Mouse (Mus musculus) urinary bladder, postnatal 25 days (tissue): ENCODE data around the gene 2410015M20Rik.
"Not testable (repeated sequence)": the region's sequence is repeated elsewhere in the genome, so short reads cannot be mapped to it uniquely, and the experiment has no call there.

Experiments used
- DNase-seq: peaks from one replicate; pipeline ENCODE4 v3.0.0; 2022; ENCODE audit warnings: low spot score

The 2410015M20Rik gene

DNA sequence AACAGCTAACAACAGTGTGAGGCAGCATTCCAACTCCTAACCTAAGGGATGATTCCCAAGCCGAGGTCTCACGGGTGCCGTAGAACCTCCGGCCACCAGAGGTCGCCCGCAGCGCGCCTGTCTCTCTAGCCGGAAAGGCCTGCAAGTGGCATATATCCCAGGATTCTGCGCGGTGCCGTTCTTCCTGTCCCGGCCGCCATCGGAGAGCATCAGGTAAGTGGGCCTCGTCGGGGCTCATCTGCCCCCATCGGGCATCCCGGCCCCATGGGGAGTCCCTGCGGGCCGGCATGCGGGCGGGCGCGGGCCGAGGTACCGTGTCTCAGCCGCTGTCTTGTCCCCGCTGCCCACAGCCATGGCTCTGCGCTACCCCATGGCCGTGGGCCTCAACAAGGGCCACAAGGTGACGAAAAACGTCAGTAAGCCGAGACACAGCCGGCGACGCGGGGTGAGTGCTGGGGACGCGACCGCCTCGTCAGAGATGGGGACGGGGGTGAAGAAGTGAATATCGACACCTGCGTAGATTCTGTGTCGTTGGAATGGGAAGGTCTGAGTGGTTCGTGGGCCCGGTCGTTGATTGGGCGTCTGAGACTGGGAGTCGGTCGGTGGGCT lies 3.8 kb upstream of the 2410015M20Rik start, which contains the start of gene Rpl36:
Gene Rpl36 (plus strand): TSS at position 181 of the 609 bp plus-strand sequence.
- DNase-seq, result peak; percentile 96

DNA sequence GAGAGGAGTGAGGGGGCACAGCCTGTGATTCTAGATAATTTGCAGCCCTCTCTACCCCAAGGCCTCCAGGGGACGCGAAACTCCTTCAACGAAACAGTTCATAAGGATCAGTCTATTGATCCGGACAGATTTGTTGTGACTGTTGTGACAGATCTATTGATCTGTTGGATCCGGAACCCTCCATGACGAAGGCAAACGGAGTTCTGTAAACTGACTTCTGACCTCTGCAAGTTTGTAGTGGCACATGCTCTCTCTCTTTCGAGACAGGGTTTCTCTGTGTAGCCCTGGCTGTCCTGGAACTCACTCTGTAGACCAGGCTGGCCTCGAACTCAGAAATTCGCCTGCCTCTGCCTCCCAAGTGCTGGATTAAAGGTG lies 3.0 kb upstream of the 2410015M20Rik start:
- DNase-seq, result not testable (repeated sequence)

DNA sequence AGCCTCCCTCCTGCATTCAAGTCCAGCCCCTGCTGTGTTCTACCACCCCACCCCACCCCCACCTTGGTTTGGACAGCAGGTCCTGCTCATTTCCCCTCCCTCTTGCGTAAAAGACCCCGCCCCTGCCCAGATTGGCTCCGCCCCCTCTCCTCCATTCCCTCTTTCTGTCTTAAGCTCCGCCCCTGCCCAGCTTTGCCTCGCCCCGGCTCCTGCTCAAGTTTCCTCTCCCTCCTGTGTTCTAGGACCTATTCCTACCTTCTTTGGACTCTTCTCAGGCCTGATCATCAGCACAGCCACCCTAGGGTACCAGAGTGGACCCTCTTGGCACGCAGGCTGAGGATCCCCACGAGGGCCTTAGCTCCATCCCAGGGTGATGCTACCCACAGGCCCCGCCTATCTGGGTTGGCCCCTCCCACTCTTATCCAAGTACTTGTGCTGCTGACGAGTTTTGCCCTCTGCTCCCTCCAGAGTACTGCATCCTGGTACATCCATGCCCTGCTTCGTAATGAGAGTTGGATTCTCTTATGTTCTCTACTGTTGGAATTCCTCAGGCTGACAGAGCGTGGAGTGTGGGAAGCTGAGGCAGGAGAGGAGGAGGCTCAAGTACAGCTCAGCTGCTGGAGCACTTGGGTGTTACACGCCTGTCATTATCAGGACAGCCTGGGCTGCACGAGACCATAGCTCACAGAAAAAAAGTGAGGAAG lies 2.4 kb upstream of the 2410015M20Rik start:
- peak; percentile 28 for DNase-seq

DNA sequence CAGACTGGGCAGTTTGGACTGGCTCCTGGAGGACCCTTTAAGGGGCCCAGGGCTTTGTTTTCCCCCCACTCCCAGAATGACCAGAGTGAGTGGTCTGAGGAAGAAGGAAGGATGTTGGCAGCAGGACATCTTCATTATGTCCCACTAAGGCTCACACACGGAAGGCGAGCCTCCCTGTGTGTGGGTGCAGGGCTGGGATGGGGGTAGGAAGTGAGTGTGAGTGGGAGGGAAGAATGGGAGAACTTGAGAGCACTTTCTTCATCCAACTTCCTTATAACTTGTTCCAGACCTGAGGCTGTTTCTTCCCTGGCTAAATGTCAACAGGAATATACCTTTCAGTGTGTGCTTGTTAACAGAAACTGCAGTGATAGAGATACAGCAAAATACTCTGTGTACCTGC lies 1.8 kb upstream of the 2410015M20Rik start:
- no peak for DNase-seq

DNA sequence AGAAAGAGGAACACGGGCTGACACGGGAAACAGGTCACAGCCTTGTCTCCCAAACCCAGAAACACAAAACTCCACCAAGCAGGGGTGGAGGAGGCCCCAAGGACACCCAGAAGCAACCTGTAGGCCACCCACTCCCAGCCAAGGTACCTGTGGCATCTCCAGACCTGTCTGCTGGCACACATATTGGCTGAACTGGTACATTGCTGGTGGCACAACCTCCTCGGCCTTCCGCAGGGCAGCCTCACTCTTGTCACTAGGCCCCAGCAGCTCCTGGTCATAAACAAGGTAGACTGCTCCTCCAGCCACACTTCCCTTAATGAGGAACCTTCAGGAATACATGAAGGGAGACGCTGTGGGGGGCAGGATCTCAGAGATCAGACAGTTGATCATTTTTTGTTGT lies 872 bp downstream of the 2410015M20Rik start:
- no peak for DNase-seq

DNA sequence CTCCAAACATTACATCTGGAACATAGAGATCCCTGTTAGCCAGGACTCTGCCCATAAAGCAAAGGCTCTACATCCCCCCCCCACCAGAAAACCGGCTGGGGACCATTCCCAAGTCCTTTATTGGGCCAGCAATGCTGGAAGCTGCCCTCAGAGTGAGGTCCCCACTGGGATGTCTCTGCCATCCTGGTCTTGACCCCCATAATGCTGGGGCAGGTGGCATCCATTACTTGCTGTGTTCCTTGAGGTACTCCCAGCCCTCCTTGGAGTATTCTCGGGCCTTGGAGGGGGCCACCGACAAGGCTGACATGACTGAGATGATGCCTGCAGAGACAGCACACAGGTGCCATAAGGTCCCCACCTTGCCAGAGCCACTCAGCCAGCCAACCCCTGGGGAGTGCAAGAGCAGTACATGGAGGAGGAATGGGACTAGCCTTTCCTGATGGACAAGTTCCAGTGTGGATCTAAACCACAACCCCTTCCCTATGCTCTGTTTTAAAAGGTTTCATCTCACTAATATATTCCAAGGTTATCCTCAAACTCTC lies 2.0 kb downstream of the 2410015M20Rik start:
- DNase-seq, result no peak

DNA sequence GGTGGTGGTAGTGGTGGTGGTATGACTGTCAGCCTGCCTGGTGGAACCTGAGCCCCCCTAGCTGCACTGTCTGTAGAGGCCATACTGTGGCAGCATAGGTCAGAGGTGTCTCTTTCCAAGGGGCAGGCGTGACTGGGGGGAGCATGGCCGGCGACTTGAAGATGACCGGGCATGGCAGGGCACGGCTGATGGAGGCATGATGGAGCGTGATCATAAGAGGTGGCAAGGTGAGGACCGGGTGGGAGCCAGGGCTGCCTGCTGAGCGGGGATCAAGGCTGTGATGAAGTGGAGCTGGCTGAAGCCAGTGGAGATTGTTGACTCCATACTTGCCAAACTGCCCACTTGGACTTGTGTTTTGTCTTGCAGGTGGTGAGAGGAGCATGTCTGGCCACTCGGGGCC lies 4.1 kb downstream of the 2410015M20Rik start:
- no peak for DNase-seq

DNA sequence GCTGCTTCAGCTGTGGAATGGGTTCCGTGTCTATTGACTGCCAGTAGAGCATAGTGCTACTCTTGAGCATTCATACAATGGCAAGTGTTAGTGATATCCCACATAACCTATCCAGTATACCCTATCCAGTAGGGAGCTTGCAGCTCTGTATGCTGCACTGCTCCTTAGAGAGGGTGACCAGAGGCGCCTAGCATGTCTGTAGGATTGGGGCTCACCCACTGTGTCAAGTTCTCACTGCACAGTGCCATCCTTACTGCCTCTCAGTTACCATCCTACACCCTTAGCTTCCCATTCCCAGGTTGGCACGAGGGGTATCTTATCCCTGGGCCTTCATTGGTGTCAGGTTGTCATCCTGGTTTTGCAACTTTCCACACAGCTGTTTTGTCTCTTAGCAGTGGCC lies 5.1 kb downstream of the 2410015M20Rik start:
- DNase-seq, result no peak

DNA sequence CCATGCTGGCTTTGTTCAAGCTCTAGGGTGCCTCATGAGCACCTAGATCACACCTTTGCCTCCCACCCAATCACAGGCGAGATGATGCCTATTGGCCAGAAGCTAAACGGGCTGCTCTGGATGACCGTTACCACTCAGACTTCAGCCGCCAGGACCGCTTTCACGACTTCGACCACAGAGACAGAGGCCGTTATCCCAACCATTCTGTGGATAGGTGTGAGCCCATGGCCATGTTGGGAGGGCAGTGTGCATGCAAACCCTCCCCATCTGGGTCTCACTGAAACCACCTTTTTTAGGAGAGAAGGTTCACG lies 5.5 kb downstream of the 2410015M20Rik start:
- DNase-seq, result no peak

DNA sequence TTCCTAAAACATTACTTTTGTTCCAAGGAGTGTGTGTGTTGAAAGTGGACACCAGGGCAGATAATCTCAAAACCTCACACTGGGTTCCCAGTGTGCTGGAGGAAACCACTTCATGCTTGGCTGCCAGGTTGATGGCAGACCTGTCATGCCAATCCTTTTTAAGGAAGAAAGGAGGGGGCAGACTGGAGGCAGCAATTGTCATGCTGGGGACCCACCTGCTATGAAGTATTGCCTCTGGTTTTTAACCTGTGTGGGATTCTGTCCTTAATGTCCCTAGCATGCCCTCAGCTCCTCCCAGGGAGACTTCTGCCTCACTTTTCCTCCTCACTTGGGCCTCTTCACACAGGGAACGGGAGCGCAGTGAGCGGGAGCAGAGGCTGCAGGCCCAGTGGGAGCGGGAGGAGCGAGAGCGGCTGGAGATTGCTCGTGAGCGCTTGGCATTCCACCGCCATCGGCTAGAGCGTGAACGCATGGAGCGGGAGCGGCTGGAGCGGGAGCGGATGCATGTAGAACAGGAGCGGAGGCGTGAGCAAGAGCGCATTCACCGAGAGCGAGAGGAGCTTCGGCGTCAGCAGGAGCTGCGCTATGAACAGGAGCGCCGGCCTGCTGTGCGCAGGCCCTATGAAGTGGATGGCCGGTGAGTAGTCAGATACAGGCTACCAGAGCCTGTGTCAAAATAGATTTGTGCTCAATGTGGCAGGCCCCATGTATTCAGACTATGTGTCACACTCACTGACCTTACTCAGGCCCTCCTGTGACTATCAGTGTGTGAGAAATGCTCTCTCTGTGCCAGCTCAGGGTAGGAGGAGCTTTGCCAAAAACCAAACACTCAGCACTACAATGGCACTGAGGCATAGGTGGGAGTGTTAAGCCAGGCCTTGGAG lies 6.1 kb downstream of the 2410015M20Rik start:
- no peak for DNase-seq

DNA sequence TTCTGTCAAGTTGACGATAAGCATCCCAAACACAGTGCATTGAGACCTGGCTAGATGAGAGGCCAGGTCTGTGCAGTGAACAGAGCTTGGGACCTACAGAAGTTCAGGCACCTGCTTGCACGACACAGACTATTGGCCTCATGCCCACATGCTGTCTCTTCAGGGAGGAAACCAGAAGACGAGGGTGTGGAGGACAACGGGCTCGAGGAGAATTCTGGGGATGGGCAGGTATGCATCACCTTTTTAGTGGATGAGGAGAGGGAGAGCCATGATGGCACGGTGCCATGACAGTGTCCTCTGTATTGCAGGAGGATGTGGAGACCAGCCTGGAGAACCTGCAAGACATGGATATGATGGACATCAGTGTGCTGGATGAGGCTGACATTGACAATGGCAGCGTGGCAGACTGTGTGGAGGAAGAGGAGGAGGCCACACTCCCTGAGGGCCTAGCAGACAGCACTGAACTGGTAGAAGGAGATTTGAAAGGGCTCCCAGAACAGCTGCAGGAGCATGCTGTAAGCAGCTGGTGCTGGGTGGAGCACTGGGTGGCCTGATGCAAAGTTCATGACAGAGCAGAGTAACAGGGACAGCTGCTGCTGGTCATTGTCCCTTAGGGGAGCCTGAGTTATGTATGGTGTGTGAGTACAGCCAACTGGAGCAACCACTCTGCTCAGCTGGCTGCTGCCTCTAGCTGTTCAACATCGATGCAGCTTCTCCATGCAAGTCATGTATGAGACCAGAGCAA lies 15.9 kb downstream of the 2410015M20Rik start:
- DNase-seq, result no peak

DNA sequence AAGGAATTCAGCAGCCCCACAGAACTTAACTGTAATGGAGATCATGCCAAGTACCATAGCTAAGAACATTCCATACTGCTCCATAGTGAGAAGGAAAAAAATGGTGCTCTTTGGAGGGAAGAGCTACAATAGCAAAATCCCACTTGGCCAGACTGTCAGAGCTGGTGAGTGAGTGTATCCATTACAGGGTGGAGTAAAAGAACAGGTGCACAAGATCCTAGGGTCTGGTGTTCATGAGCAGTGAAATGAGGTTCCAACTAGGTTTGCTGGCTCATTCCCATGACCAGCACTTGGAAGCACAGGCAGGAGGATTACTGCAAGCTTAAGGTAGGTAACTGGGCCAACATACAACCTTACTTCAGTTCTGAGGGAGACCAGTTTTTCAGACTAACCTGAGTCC lies 17.0 kb downstream of the 2410015M20Rik start:
- no peak for DNase-seq

DNA sequence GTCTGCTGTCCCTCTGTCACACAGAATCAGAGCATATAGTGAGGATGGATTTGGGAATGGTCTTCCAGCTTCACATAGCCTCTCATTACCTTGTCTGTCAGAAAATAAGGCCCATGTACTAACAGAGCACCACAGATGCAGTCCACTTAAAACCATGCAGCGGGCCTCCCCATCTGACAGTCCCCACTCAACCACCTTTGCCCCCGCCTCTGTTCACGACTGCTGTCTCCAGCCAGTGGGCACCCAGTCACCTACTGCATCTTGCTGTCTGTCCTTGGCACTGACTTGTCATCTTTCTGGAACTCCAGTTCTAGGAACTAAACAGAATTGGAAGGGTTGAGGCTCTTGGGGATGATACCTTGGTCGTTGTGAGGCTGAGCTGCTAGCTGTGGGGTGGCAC lies 20.6 kb downstream of the 2410015M20Rik start:
- no peak for DNase-seq

DNA sequence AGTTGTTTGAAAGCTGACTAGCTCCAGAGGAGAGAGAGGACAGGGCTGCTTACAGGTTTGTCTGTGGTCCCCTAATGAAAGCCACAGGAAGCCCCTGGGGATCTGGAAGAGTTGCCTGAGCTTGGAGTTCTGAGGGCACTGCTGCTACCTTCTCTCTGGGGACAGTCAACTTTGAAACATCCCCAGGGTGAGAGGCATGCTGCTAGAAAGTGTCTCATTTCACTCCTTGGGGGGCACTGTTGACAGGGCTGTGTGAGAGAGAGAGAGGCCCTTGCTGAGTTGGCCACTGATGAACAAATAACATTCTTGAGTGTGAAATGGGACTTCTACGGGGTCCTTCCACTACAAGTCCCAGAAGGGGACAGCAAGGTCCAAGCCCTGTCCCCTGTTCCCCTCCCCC lies 21.8 kb downstream of the 2410015M20Rik start:
- DNase-seq, result no peak

DNA sequence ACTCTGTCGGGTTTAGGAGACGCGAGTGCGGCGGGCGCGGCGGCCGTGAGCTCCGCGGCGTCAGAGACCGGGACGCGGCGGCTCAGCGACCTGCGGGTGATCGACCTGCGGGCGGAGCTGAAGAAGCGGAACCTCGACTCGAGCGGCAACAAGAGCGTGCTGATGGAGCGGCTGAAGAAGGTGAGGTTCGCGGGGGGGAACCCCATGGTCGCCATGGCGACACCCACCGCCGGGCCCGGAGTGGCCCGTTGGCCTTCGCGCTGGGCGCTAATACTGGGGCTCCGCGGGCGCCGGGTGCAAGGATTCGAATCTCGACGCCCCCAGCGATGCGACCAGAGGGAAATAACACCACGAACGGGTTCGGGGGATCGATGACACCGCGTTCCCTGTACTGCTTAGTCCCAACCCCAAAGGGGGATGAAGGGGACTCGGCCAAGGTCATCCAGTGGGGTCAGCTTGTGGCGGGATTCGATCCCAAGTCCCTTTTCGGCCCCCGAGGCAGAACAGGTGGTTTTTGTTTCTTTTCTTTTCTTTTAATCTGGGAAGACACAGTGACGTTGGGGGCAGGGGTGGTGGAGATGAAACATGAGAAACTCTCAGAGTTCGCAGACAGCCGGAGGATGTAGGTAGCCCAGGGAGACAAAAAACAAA lies 24.3 kb downstream of the 2410015M20Rik start:
- DNase-seq, result peak; percentile 54

DNA sequence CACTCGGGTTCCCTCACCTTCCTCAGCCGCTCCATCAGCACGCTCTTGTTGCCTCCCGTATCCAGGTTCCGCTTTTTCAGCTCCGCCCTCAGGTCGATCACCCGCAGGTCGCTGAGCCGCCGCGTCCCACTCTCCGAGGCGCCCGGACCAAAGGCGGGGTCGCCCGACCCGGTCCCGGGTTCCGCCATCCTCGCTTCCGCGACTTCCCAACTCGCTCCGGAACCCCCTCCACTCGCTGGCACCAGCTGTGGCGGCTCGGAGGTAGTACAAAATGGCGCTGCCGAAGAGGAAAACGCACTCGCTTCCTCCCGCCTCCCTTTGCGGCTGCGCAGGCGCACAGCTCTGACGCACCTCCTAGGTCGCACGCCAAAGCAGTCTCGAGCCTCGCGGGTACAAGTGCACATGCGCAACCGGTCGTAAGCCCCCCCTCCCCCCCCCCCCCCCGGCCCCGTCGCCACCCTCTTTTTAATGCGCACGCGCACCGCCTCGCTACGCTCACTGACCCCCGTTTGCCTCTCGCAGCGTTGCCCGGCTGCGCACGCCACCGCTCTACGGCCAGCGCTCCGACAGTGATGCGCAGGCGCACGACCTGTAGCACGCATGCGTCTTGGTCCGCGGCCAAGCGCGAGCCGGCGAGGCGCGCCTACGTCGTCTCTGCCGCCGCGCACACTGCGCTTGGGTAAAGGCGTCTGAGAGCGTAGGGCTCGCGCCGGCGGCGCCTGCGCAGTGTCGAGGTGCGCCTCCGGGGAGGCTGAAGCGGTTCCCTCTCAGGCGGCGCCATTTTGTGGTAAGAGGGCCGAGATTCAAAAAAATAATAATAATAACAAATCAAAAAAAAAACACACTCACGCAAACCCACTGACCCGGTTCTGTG lies 25.1 kb downstream of the 2410015M20Rik start, which contains the start of the genes Safb2 and Safb:
Gene Safb2 (minus strand): TSS at position 329 of the 874 bp plus-strand sequence.
Gene Safb (plus strand): TSS at position 569 of the 874 bp plus-strand sequence.
- DNase-seq, result peak; percentile 99

DNA sequence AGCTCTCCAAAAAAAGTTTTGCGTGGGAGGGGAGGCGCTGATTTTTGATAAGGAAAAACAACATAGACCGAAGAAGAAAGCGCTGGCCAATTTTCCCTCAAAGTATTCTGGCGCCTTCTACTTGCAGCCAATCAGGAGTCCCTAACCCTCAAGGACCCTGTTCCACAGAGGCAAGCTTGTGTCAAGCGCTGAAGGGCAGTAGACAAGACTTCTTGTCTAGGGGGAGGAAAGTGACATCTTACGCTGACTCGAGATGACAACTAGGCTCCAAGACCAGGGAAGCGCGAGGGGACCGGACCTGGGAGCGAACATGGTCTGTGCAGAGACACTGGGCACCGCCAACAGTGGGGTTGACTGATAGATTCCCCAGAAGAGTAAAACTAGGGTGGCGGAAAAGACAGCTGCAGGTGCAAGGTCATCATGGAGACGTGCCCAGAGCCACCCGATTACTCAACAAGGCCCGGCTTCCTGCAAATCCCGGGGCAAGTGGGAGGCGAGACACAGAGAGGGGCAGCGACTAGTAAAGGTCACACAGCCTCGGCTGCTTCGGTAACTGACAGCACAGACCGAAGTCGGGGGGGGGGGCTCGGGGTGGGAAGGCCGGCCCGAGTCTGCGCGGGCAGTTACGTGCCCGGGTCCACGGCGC lies 25.8 kb downstream of the 2410015M20Rik start:
- peak; percentile 23 for DNase-seq

DNA sequence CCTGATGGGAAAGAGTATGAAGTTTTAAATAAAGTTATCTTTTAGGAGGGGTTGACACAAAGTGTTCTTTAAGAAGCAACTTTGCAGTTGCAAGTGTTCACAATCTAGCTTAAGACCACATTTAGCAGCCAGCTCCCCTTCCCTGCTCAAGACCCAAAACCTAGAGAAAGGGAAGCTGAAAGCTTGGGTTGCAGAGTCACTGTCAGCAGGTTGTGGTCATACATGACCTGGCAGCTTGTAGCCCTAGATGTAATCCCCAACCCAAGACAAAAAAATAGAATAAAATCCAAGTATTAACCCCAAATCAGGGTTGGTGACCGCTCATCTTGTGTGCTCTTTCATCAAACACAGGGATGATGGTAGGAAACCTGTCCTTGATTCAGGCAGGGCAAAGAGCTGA lies 26.5 kb downstream of the 2410015M20Rik start:
- DNase-seq, result no peak

DNA sequence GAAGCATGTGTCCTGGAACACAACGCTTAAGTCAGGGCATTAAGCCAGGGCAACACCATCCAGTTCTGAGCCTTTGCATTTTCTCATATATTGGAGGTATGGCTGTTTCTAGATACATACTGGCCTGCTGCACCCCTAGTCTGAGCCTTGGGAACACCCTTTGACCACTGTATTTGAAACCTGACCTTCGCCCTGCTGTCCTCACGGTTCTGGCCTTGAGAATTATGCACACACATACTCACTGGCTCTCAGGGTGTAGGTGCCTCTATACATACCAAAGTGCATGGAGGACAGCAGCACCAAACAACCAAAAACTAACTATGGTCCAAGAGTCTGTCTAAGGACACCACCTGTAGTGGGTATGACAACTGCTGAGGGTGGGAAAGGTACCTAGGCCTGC lies 36.6 kb downstream of the 2410015M20Rik start:
- DNase-seq, result no peak

DNA sequence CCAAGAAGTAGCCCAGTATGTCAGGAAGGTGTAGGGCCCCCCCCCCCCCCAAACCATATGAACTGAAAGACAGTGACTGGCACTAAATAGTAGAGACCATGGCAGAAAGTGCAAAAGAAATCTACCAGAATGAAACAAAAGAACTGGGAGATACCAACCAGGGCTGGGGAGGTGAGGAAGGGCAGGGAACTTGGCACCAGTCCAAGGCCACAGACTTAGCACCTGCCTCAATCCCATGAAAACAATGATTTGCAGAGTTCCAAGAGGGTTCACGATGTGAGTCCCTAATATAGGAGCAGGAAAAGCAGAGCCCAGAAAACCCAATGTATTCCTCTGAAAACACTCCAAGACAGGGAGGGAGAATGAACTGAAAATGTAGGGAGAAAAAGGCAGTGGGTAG lies 37.4 kb downstream of the 2410015M20Rik start:
- DNase-seq, result no peak
